Mouse (Mus musculus): ENCODE measurements around the gene Nrg4.

- TF ChIP-seq POLR2A (IDR thresholded peaks at IDR 0.05; ENCODE audit: insufficient read length, low read depth) (no peak), MAX (IDR thresholded peaks at IDR 0.05; ENCODE audit: low read depth) (no peak)
Observed at GRCm38 (mm10) chr9:55332476-55332875, 5.8 kb upstream of the Nrg4 start.
